Mouse (Mus musculus): ENCODE measurements at regions not wholly inside any gene's neighbourhood (a gene's known extent, or its start where the extent isn't known, plus 50 kb on each side); places are given as distances from the start of the nearest gene placed in this dataset.

- DNase-seq (ENCODE audit: low read depth): no peak
These were observed 371.8 kb upstream of the A1bg start for GRCm38 (mm10) chr15:61294616-61295015.

- DNase-seq (ENCODE audit: low read depth): no peak
These were observed 371.3 kb upstream of the A1bg start for GRCm38 (mm10) chr15:61294131-61294530.

DNA sequence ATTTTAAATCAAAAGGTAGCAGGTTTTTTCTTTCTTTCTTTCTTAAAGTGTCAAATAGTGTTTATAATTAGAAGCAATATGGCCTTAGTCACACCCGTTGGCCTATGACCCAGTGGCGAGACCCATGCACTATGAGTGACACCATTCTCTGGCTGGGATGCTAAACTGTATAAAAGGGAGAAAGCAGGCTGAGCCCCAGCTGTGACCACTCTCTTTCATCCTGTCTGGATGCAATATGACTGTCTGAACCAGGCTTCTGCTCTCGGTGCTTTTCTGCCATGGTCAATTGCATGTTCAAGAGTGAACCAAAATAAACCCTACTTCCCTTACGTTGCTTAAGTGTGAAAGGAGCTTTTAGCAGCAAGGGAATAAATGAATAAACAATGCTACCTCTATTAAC lies 346.0 kb upstream of the A1bg start:
- DNase-seq (ENCODE audit: low read depth): no peak

- no peak for DNase-seq (ENCODE audit: low read depth)
These were observed 336.2 kb upstream of the A1bg start for GRCm38 (mm10) chr15:61259047-61259446.

GRCm38 (mm10) chr15:61244511-61244910 lies 321.7 kb upstream of the A1bg start:
- DNase-seq (ENCODE audit: low read depth): no peak

DNA sequence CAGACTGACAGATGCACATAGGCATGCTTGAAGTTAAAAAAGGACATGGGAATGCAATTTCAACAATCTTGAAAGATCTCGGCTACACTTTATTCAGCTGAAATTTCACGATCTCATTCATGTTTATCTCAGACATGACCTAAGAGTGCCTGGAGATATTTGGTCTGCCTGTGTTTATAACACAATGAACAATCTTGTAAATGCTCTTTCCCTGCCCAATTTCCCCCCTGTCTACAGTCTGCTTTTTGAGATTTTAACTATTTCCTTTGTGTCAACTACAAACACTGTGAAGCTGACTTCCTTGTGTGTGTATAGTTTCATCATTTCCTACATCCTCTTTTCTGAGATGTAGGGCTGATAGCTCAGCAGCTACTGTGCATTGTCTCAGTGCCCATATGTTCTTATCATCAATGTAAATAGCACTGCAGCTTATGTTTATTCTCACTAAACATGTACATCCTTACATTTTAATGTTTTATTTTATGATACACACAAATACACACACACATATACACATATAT lies 319.4 kb upstream of the A1bg start:
- no peak for DNase-seq (ENCODE audit: low read depth)

GRCm38 (mm10) chr15:61241741-61242140 lies 318.9 kb upstream of the A1bg start:
- DNase-seq (ENCODE audit: low read depth): no peak

GRCm38 (mm10) chr15:61240344-61240743 lies 317.5 kb upstream of the A1bg start:
- DNase-seq (ENCODE audit: low read depth): no peak

GRCm38 (mm10) chr15:61239414-61239813 lies 316.6 kb upstream of the A1bg start:
- no peak for DNase-seq (ENCODE audit: low read depth)

DNA sequence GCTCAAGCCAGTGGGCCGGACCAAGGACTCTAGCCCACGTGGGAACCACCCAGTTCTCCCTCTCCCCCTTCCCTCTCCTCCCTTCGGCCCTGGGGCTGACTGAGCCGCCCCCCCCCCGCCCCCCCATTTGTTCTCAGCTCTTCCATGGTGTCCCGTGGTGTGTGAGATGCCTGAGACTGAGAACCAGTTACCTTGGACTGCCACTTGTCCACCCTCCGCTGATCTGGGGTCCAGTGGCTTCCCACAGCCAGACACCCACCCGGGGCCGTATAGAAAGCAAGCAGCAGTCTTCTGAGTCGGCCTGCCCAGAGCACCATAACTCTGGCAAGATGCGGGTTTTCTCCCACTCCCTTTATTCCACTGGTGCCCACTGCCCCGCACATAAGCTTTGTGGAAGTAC lies 316.2 kb upstream of the A1bg start:
- DNase-seq (ENCODE audit: low read depth): no peak

DNA sequence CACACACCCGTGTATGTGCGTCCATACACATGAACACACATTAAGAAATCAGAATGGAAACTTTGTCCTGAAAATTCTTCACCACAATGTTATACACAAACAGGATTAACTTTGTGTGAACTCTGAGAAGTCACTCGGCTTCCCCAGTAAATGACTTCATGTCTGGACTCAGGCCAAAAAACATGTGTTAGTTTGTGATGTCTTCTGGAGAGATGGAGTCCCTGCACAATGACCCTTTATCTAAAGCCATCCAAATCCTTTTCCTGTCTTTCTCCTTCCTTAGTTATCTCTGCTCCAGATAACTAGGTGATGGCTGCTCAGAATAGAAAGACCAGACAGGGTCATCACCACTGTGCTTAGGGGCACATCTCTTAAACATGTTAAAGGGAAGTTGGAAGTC lies 306.8 kb upstream of the A1bg start:
- no peak for DNase-seq (ENCODE audit: low read depth)

DNA sequence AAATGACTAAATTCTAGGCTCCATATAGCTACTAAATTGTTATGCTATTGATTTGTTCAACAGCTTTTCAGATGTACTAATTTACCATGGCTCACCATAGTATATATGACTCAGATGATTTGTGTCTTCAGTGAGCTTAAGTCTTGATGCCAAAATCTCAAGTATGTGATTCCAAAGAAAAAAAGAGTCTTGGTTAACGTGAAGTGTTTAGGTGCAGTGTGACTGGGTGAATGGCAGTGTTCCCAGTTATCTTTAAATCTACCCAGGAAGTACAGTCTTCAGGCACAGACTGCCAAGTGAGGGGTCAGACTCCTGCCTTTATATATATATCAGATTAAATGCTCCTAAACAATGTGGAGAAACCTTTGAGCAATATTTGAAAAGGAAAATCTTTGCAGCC lies 300.1 kb upstream of the A1bg start:
- DNase-seq (ENCODE audit: low read depth): no peak

DNA sequence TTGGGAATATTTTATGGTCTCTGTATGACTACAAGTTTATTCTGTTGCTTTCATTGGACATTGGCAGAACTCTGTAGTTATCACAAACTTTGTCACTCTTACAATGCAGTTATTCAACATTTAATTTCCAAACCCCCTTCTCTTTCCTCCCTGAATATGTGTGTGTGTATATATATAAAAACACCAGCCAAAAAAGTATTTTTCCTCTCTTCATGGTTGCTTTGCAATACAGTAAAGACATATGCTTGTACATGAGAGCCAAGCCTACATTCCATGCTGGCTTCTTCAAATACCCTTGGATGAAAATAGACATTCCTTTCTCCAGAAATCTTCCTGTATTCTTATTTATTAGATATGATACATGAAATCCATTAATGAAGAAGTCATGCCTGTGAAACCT lies 287.3 kb upstream of the A1bg start:
- DNase-seq (ENCODE audit: low read depth): no peak

DNA sequence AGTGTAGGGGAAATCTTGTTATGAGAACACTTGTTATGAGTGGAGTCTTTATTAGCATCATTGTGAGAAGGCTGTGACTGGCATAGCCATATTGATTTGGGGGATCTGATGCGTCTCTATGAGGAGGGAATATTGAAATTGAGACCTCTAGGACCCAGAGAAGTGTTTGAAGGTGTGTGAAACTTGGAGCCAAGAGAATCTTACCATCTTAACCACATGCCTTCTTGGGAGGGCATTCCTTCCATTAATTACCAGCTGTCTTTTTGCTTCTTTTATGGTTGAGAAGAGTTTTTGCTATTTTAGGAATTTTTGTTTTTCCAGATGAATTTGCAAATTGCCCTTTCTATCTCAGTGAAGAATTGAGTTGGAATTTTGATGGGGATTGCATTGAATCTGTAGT lies 267.2 kb upstream of the A1bg start:
- no peak for DNase-seq (ENCODE audit: low read depth)

DNA sequence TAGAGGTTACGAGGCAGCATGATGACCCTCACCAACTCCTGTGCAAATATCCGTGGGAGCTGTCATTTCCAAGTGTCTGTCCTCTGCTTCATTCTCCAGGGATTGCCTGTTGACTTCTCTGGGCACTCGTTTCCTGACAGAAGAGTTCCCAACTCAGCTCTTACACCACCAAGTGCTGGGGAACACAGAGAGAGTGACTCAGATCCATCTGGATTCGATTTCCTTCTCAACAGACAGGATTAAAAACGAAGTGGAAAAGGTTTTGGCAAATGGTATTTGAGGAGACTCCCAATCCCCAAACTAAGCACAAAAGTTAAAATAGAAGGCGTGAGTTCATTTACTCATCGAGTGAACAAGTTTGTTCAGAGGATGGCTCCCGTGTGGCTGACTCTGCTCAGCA lies 266.7 kb upstream of the A1bg start:
- no peak for DNase-seq (ENCODE audit: low read depth)

- no peak for DNase-seq (ENCODE audit: low read depth)
These were observed 261.8 kb upstream of the A1bg start for GRCm38 (mm10) chr15:61184597-61184963.

DNA sequence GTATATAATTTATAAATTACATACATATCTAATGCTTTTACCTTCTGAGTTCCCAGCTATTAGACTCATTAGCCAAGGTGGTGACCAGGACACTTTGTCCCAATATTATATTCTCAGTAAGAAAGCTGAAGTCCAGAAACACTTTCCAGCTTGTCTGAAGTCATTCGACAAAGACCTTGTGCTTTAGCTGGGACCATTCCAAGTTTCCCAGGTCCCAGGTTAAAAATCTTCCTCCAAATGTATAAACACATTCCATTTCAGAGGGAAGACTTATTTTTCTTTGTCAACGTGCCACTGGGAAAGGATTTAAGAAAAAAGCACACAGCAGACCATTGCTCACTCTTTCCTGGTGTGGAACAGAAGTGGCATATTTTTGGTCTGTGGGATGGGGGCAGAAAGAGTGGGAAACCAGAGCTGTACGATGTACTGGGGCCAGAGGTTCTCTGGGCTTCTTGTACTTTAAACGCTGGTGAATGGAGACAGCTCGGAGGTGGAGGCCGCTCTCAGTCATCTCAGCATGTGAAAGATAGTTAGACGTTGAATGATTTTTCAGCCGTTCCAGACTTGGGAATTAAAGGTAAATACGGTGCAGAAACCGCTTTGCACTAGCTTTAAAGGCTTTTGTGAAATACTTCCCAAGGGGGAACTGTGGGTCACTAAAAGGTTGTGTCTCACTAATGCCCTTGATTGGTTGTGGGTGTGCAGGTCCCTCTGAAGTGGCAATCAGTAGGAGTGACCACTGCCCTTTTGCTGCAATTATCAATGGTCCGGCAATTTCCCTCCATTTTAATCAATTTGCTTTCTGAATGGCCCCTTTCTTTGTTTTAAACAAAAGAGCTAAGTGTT lies 261.2 kb upstream of the A1bg start:
- no peak for DNase-seq (ENCODE audit: low read depth)

GRCm38 (mm10) chr15:61183291-61183690 lies 260.5 kb upstream of the A1bg start:
- no peak for DNase-seq (ENCODE audit: low read depth)

DNA sequence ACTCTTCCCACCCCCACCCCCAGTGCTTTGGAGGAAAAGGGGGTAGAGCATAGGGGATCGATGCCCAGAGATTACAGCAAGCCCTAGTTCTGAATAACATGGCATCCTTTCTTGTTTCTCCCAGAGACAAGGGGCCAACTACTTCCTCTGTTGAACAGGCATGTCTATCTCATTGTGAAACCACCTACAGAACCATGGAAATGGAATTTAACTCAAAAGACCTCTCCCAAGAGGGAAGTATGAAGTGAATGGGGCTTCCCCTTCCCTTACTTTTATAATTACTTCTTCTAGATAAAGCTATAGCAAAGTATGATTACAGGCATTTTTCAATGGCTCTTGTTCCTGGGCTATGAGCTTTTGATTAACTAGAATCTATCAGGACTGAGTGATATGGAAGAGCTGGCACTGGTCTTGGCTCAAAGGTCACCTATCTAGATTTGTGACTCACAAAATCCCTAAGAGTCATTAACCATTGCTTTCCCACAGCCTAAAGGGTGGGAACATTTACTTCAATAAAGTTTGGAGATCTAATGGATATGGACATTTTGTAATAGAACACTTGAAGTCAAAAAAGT lies 246.1 kb upstream of the A1bg start:
- DNase-seq (ENCODE audit: low read depth): no peak

DNA sequence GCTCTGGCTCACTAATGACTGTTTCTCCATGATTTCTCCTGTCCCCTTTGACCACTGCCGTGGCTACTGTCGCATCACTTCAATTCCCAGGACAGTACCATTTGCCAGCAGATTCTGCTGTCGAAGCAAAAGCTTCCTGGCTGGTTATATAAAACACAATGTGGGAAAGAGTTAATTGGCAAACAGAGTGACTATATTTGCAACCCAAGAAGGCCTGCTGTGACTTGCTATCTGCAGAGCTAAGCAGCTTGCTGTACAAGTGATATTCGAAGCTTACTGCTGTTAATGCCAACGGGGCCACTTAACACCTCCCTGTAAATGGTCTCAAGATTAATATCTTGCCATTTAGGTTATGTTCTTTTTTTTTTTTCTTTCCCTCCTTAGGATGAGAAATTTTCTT lies 242.2 kb upstream of the A1bg start:
- DNase-seq (ENCODE audit: low read depth): no peak

DNA sequence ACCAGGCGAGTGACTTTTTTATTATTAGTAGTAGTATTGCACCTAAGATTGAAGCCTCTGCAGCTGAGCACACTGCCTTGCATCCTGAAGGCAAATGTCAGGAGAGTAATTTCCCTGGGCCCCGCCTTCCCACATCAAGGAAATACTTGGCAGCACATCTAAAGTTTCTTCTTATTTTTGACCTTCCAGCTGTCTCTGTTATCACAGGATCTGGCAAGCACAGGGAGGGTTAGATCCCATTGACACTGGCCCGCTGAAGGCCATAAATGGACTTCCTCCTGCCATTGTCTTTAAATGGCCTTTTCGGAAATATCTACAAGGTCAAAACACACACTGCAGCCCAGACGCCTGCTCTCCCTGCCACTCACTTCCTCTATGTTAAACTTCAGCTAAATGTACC lies 238.6 kb upstream of the A1bg start:
- DNase-seq (ENCODE audit: low read depth): no peak

DNA sequence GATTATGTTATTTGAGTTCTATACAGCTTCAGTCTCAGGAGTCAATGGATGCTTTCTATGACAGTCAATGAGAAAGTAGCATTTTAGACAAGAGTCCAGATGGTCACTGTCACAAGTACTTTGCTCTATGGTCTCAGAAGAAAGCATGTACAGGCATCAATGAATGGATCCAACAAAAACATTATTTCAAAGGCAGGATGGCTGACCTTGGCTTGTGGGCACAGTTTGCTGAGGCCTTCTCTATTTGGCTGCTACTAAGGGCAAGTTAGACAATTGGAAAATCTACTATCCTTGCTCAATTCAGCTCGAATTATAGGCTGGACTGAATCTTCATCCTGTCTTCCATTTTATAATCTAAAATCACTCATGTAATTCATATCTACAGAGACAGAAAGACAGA lies 237.9 kb upstream of the A1bg start:
- DNase-seq (ENCODE audit: low read depth): no peak

DNA sequence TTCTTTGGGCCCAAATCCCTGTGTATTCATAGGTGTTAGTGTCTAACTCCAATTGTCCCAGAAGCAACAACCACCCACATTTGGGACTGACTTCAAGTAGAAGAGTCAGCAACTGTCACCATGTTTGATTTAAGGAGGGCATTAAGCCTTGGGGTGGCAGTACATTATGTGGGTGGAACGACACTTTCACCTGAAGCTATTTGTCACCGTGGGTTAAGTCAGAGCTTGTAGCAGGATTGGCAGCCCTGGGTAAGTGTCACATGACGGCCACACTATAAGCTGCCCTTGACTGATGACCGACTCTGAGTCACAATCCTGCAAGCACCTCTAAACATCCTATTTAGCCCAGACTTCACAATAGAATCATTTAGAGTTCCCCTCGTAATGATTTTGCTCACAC lies 236.7 kb upstream of the A1bg start:
- DNase-seq (ENCODE audit: low read depth): no peak

GRCm38 (mm10) chr15:61158041-61158545 lies 235.3 kb upstream of the A1bg start:
- DNase-seq (ENCODE audit: low read depth): no peak
